Mouse (Mus musculus) midbrain, embryonic 12.5 days (tissue): ENCODE measurements around the gene 4930442H23Rik. TPM values are rescaled to one million over a fixed set of nuclear protein-coding genes. Genes with fewer than 3 reads are reported as not detected.
"Not testable (repeated sequence)": the region's sequence is repeated elsewhere in the genome, so short reads cannot be mapped to it uniquely, and the experiment has no call there.

ENCODE experiments used
- ATAC-seq: fragments of 200-750 bp; cut with Nextera tagmentation; 2 replicates; pipeline ENCODE4 v1.8.0; 2017; ENCODE audit warnings: low read depth, moderate TSS enrichment, moderate library complexity; ENCODE audit not compliant: low FRiP score
- H3K27ac ChIP-seq: fragments of 300-500 bp; sonication (generic); replicated peaks from 2 replicates; pipeline ENCODE4 v1.5.1; 2016; ENCODE audit warnings: mild to moderate bottlenecking
- H3K27me3 ChIP-seq: fragments of 300-500 bp; sonication (generic); 2 replicates; pipeline ENCODE4 v1.6.1; 2016; ENCODE audit warnings: mild to moderate bottlenecking
- H3K36me3 ChIP-seq: fragments of 300-500 bp; sonication (generic); 2 replicates; pipeline ENCODE4 v1.6.1; 2016
- H3K4me1 ChIP-seq: fragments of 300-500 bp; sonication (generic); 2 replicates; pipeline ENCODE4 v1.6.1; 2016
- H3K4me2 ChIP-seq: fragments of 300-500 bp; sonication (generic); replicated peaks from 2 replicates; pipeline ENCODE4 v1.6.1; 2016; ENCODE audit warnings: mild to moderate bottlenecking, moderate library complexity
- H3K4me3 ChIP-seq: fragments of 300-500 bp; sonication (generic); 2 replicates; pipeline ENCODE4 v1.5.1; 2016; ENCODE audit warnings: mild to moderate bottlenecking
- H3K9ac ChIP-seq: fragments of 300-500 bp; sonication (generic); replicated peaks from 2 replicates; pipeline ENCODE4 v1.6.1; 2016; ENCODE audit warnings: mild to moderate bottlenecking, moderate library complexity
- H3K9me3 ChIP-seq: fragments of 300-500 bp; sonication (generic); 2 replicates; pipeline ENCODE4 v1.6.1; 2016; ENCODE audit warnings: mild to moderate bottlenecking
- WGBS: fragments of 180-500 bp; shearing (Covaris S2); methylation state at CpG from one replicate; pipeline ENCODE4 v1.1.7; 2016; 5-methylcytosine and 5-hydroxymethylcytosine counted together
- polyA plus RNA-seq: library from polyadenylated mRNA; unstranded; fragments of >200 nt; fragmentation: Nextera tagmentation; extraction: Ambion mirVana; gene quantifications from 2 replicates; pipeline ENCODE4 v1.2.1, GENCODE M21; 2016

The 4930442H23Rik gene
- polyA plus RNA-seq, 1 experiment from 2014 or later, result not detected

DNA sequence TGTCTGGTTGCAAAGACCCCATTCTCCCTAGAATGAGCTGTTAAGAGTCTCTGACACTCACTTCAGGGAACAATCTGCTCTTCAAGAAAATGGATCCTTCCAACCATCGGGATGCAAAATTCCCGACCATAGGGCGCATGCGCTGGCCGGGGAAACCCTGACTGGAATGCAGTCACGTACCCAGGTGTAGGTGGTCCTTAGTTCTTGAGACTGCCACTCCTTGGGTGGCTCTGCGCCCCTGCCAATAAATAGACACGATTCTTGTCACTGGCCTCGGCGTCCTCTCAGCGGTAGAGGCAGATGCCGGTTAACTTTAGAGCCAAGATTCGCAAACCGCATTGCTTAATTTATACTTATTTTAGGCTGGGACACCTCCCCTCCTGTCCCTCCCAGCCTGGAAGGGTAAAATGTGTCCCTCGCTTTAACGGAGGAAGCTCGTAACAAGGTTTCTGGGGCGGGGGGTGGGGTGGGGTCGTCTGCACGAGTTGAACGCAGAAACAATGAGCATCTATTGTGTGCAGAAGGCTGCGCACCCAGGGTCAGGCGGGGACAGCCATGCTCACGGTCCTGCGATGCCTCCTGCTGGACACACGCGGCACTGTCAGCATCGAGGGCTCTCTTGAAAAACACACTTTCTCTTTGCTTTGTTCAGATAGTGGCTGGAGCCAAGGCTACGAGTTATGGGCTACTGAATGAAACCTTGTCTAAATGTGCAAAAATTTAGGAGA is 8.9 kb downstream of the 4930442H23Rik start:
- ATAC-seq, result peak; percentile 64
- Histone ChIP-seq H3K9me3 (no peaks in the 10 kb centered on the region), H3K27ac (peak overlapping the region; percentile 93), H3K36me3 (peaks cover 26% of the 10 kb centered on the region), H3K9ac (peak overlapping the region; percentile 50), H3K4me1 (peaks cover 51% of the 10 kb centered on the region), H3K4me2 (peak overlapping the region; percentile 61), H3K27me3 (no peaks in the 10 kb centered on the region), H3K4me3 (peak overlapping the region; percentile 42)
- WGBS, result under 1% methylated on average over 29 of the region's 29 CpGs

DNA sequence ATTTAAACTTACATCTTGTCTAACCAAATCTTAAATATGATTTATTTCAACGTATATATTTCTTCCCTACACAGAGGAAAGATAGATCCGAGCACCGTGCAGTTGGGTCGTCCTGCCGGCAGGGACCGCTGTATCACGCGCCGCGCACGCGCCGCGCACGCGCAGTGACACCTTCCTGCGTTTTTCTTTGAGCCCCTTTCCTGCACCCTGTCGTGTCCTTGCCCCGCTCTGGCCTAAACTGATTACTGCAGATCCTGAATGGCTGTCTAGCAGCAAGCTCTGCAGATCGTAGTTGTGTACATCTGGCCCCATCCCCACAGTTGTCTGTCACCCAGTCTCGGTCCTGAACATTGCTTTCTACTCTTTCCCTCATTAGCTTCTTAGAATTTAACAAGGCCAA is 10.5 kb downstream of the 4930442H23Rik start:
- ATAC-seq, result peak; percentile 27
- Histone ChIP-seq H3K27ac (peak overlapping the region; percentile 93), H3K9ac (peak overlapping the region; percentile 49; the same call in 1 of the 2 replicates), H3K4me3 (peak overlapping the region; percentile 17; the same call in 1 of the 2 replicates), H3K36me3 (peaks cover 9% of the 10 kb centered on the region), H3K9me3 (no peaks in the 10 kb centered on the region), H3K4me2 (peak overlapping the region; percentile 41), H3K4me1 (peaks cover 48% of the 10 kb centered on the region), H3K27me3 (no peaks in the 10 kb centered on the region)
- WGBS, result 4% methylated on average over 21 of the region's 21 CpGs

DNA sequence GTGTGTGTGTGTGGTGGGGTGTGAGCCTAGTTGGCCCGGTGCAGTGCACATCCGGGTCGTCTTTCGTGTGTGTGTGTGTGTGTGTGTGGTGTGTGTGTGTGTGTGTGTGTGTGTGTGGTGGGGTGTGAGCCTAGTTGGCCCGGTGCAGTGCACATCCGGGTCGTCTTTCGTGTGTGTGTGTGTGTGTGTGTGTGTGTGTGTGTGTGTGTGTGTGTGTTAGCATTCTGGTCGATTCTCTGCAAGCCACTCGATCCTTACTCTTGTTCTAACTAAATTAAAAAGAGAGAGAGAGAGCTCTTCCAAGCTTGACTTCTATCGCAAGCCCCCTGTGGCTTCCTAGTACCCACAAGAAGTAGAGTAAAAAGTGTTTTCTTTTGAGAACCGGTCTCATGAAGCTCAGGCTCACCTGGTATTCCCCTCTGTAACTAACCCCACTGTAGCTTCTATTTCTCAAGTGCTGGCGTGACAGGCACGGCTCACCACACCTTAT is 14.2 kb downstream of the 4930442H23Rik start:
- H3K27ac ChIP-seq, result 0 out of 2 replicates have a peak overlapping the region, but pooled peaks have one; percentile 20
- not testable (repeated sequence) for H3K9me3 ChIP-seq, H3K4me3 ChIP-seq, H3K27me3 ChIP-seq, ATAC-seq, H3K9ac ChIP-seq, H3K36me3 ChIP-seq
- peaks cover 34% of the 10 kb centered on the region for H3K4me1 ChIP-seq
- 67% methylated on average over 5 of the region's 14 CpGs for WGBS
- H3K4me2 ChIP-seq, result peak overlapping the region; percentile 94; the same call in 1 of the 2 replicates

DNA sequence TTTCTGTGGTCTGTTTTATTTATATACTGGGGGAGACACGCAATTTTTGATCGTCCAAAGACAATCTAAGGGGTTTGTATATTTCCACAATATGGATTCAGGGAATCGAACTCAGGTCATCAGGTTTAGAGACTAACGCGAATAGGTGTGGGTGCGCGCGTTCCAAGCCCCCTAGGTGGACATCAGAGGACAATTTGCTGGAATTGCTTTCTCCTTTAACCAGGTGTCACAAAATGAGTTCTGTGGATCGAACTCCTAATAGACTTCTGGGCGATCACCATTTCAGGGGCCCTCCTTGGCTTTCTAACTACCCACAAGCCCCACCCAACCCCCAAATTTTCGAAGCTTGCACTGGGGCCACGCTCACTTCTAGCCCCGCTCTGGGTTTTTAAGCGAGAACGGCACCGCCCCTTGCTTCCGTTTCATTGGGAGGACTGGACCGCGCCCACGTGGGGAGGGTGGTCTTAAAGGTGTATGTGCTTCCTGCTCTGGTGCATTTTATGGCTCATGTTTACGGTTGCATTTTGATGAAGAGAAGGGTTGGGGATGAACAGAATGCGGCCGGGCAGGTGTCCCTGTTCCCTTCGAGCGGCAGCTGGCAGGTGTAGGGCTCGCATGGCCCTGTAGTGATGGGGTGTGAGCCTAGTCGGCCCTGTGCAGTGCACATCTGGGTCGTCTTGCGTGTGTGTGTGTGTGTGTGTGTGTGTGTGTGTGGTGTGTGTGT is 15.0 kb downstream of the 4930442H23Rik start:
- Histone ChIP-seq H3K9me3 (no peaks in the 10 kb centered on the region), H3K4me1 (peaks cover 26% of the 10 kb centered on the region), H3K4me2 (peak overlapping the region; percentile 94), H3K4me3 (peak overlapping the region; percentile 94), H3K36me3 (peaks cover 7% of the 10 kb centered on the region), H3K27ac (peak overlapping the region; percentile 72), H3K9ac (peak overlapping the region; percentile 58), H3K27me3 (no peaks in the 10 kb centered on the region)
- no peak; the same call in 1 of the 2 replicates for ATAC-seq
- 6% methylated on average over 29 of the region's 29 CpGs for WGBS

DNA sequence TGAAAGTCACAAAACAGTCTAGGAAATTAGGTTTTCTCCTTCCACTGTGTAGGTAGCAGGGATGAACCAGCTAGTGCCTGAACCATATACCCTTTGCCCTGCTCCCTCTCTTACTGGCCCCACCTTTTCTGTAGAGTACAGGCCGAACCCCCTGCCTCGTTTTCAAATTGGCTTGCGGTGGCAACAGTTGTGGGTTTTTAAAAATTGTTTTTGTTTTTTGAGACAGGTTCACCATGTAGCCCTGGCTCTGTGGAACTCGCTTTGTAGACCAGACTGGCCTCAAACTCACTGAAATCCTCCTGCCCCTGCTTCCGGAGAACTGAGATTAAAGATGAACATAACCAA is 15.6 kb downstream of the 4930442H23Rik start:
- Histone ChIP-seq H3K9ac (peak overlapping the region; percentile 58; the same call in 1 of the 2 replicates), H3K9me3 (no peaks in the 10 kb centered on the region), H3K4me3 (peak overlapping the region; percentile 94), H3K4me1 (peaks cover 20% of the 10 kb centered on the region), H3K27me3 (no peaks in the 10 kb centered on the region), H3K27ac (peak overlapping the region; percentile 72), H3K36me3 (peaks cover 13% of the 10 kb centered on the region), H3K4me2 (peak overlapping the region; percentile 94)
- WGBS, result 11% methylated on average over 5 of the region's 5 CpGs
- ATAC-seq, result peak; percentile 55

DNA sequence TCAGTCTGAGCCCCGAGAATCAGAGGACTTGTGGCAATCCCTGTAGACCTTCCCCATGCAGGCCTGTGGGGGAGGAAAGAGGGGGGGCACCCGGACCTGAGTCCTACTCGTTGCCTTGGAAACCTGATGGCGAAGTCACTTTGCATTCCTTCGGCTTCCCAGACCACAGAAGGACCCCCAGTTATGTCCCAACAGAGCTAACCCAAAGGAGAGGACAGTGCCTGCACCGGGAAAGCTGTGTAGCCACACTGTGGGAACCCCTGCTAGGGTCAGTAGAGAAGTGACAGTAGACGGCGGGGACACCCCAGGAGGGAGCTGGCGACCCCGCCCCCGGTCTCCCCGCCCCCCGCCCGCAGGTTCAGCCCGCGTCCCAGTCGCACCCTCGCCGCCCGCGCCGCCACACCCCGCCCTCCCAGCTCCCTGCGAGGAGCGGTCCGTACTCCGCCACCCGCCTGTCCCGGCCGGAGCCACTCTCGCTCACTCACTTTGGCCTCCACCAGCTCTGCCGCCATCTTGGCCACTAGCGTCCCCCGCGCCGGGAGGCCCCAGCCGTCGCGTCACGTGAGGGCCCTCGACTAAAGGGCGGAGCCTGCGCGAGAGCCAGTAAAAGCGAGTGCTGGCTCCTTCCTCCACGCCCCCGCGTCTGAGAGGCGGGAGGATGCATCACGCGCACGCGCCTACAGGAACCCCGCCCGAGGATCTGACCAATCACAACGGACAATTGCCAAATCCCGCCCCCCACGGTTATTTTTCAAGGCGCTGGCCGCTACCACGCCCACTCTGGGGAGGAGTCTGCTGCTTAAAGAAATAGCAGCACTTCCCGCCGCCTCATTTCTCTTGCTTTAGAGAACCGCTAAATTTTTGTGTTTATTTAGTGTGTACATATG is 16.2 kb downstream of the 4930442H23Rik start, which contains the start of gene Pias4:
Gene Pias4 (minus strand): TSS at position 724 of the 887 bp plus-strand sequence.
- H3K4me2 ChIP-seq, result peak within 1 kb of the TSS; percentile 94
- no peaks in the 10 kb centered on the region for H3K27me3 ChIP-seq
- peaks cover 17% of the 10 kb centered on the region for H3K36me3 ChIP-seq
- no peaks in the 10 kb centered on the region for H3K9me3 ChIP-seq
- WGBS, result under 1% methylated on average over 44 of the region's 64 CpGs
- peaks cover 18% of the 10 kb centered on the region for H3K4me1 ChIP-seq
- ATAC-seq, result peak; percentile 89
- peak within 1 kb of the TSS; percentile 81 for H3K9ac ChIP-seq
- peak within 1 kb of the TSS; percentile 94 for H3K4me3 ChIP-seq
- peak within 1 kb of the TSS; percentile 72 for H3K27ac ChIP-seq

DNA sequence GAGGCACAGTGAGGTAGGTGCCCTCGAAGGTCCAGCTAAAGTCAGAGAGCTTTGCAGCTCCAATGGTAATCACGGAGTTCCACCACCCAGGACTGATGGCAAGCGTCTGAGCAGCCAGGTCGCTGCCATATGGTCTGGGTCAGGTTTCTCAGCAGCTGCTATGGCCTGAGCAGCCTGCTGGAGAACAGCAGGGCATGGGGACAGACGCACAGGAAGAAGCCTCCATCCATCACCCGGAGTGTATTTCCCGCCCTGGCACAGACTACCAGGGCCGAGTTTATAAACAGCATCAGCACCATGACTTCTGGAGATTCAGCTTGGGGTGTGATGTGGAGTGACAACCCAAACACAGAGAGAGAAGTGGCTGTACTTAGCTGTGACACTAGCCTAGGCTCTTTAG is 18.5 kb downstream of the 4930442H23Rik start:
- Histone ChIP-seq H3K4me1 (peaks cover 18% of the 10 kb centered on the region), H3K4me2 (no peak overlapping the region), H3K27ac (no peak overlapping the region), H3K4me3 (no peak overlapping the region), H3K9me3 (no peaks in the 10 kb centered on the region), H3K9ac (no peak overlapping the region), H3K27me3 (no peaks in the 10 kb centered on the region), H3K36me3 (peaks cover 40% of the 10 kb centered on the region)
- WGBS, result 89% methylated on average over 8 of the region's 8 CpGs
- ATAC-seq, result no peak

DNA sequence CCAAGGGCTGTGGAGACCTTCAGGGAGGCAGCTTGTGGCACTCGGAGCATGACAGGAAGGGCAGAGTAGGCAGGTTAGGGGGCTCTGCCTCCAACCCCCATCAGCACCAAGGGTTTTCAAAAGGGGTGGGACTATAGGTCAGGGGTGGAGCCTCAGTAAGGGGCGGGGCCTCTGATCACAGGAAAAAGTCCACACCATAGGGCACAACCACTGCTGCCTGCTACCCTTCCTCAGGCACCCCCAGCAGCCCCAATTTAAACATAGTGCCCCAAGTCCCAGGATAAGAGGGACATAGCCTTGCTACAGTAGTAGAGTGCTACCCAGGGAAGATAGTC is 21.4 kb downstream of the 4930442H23Rik start:
- H3K4me3 ChIP-seq, result no peak overlapping the region
- H3K9ac ChIP-seq, result no peak overlapping the region
- H3K27me3 ChIP-seq, result no peaks in the 10 kb centered on the region
- H3K4me2 ChIP-seq, result no peak overlapping the region
- peaks cover 11% of the 10 kb centered on the region for H3K4me1 ChIP-seq
- H3K27ac ChIP-seq, result 0 out of 2 replicates have a peak overlapping the region, but pooled peaks have one; percentile 4
- 72% methylated on average over 2 of the region's 2 CpGs for WGBS
- H3K36me3 ChIP-seq, result peaks cover 64% of the 10 kb centered on the region
- H3K9me3 ChIP-seq, result no peaks in the 10 kb centered on the region
- ATAC-seq, result no peak

DNA sequence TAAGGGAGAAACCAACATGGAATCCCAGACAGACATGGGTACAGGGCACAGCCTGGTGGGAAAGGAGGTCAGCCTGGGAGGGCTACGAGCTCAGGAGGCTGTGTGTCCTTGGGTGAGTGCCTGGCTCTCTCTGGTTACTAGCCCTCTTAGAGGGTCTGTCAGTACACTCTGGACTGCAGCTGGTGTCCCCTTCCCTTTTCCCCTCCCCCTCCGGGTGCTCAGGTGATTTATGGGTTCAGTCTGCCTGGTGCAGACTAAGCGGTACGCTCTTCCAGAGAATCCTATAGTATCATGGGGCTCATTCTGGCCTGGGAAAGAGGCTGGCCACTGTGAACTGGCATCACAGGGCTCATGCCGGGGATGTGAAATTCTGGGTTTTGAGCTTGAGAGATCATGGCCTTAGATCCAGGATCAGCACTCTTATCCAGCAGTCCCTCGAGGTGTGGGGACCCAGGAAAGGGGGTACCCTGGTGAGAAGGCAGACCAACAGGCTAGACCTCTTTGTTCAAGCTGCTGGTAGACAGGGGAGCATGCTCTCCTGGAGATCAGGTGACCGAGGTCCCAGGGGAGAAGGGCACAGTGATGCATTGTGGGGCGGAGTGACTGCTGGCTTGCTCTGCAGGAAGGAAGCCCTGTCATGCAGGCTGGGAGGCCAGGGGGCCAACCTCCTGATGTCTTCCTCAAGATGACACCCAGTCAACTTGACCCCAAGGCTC is 21.9 kb downstream of the 4930442H23Rik start:
- Histone ChIP-seq H3K4me2 (no peak overlapping the region), H3K4me3 (no peak overlapping the region), H3K27me3 (no peaks in the 10 kb centered on the region), H3K9ac (no peak overlapping the region), H3K36me3 (peaks cover 69% of the 10 kb centered on the region), H3K4me1 (peaks cover 6% of the 10 kb centered on the region), H3K27ac (0 out of 2 replicates have a peak overlapping the region, but pooled peaks have one; percentile 4), H3K9me3 (no peaks in the 10 kb centered on the region)
- 89% methylated on average over 8 of the region's 8 CpGs for WGBS
- no peak for ATAC-seq

DNA sequence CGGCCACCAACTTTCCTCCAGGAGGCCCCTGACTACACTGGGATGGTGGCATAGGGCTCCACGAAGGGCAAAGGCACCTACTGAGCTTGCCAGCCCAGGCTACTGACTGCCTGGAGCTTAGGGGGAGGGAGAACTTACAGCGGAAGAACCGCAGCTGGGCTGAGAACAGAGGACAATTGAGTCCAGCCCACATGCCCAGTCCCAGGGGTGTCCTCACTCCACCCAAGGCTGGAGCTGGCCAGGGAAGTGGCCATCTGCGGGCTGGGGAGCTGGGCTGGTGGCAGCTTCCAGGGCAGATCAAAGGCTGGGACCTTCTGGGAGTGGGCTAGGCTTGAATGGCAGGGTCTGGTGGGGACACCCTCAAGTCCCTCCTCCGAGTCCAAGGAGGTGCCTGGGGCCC is 28.9 kb downstream of the 4930442H23Rik start:
- no peak overlapping the region for H3K4me3 ChIP-seq
- no peak overlapping the region for H3K27ac ChIP-seq
- no peaks in the 10 kb centered on the region for H3K27me3 ChIP-seq
- H3K36me3 ChIP-seq, result peaks cover 82% of the 10 kb centered on the region
- WGBS, result 85% methylated on average over 6 of the region's 6 CpGs
- H3K4me1 ChIP-seq, result no peaks in the 10 kb centered on the region
- ATAC-seq, result no peak
- H3K9me3 ChIP-seq, result no peaks in the 10 kb centered on the region
- no peak overlapping the region for H3K9ac ChIP-seq
- no peak overlapping the region for H3K4me2 ChIP-seq

DNA sequence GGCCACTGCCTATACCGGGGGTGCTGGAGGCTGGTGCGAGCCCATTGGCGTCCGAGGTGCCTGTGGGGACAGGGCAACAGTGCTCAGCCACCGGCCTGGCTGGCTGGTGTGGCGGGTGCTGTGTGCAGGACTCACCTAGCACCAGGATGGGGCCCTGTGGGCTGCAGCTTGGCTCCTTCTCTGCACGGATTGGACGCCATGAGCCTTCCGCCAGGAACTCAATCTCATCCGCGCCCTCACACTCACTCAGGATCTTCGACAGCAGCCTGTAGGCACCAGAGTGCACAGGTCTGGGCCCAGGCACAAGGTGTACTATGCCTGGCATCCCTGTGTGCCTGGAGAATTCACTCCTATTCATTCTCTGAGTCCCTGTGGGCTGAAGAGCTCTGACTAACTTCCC is 29.3 kb downstream of the 4930442H23Rik start:
- Histone ChIP-seq H3K9ac (0 out of 2 replicates have a peak overlapping the region, but pooled peaks have one; percentile 11), H3K27me3 (no peaks in the 10 kb centered on the region), H3K9me3 (no peaks in the 10 kb centered on the region), H3K27ac (no peak overlapping the region), H3K36me3 (peaks cover 84% of the 10 kb centered on the region), H3K4me3 (no peak overlapping the region), H3K4me1 (no peaks in the 10 kb centered on the region), H3K4me2 (no peak overlapping the region)
- ATAC-seq, result no peak
- WGBS, result 95% methylated on average over 12 of the region's 12 CpGs
